Mouse (Mus musculus) layer of hippocampus, postnatal 36 days (tissue): Measurements from ENCODE around the gene 1700010I14Rik. TPM values are rescaled to one million over a fixed set of nuclear protein-coding genes. Genes with fewer than 3 reads are reported as not detected.

Experiments
- DNase-seq, 2 experiments: peaks; one replicate each; pipeline ENCODE4 v3.0.0; 2022
- total RNA-seq, 2 experiments: library from RNA; stranded (reverse); gene quantifications; 2 replicates each; pipeline ENCODE4 v1.2.3; 2021

Gene 1700010I14Rik
- 1 to 10 TPM; 1.4 to 2.0 TPM for total RNA-seq

DNA sequence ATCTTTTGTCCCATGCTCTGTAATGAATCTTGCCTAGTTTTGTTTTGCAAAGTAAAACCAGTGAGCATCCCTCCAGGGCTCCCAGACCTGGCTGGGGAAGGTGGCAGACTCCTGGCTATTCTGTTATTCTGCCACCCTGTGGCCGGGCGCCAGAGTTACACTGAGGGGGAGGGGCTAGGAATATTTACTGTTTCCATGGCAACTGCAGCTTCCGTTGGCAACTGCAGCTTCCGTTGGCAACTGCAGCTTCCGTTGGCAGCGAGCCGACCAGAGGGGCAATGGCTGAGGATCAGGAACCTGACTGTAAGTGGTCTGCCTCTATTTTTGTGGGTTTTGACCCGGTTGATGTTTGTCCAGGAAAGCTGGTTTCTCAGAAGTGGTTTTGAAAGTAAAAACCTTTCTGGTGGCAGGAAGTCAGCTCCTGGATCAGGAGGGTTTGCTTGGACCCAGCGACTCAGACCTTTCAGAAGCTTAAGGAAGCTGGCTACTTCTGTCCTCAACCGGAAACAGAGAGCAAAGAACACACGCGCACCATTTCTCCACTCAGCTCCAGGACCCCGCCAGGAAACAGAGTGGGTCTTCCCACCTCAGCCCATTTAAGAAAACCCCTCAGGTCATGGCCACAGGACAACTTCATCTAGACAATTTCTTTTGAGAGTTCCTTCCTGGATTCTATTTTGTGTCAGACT is at the start of gene 1700010I14Rik:
TSS of gene 1700010I14Rik (plus strand) at position 215 of the 689 bp plus-strand sequence.
- peak; percentile 83 to 85 for DNase-seq

- no peak for DNase-seq
These were observed 36.5 kb upstream of the 1700010I14Rik start for GRCm38 (mm10) chr17:8951588-8951987.

DNA sequence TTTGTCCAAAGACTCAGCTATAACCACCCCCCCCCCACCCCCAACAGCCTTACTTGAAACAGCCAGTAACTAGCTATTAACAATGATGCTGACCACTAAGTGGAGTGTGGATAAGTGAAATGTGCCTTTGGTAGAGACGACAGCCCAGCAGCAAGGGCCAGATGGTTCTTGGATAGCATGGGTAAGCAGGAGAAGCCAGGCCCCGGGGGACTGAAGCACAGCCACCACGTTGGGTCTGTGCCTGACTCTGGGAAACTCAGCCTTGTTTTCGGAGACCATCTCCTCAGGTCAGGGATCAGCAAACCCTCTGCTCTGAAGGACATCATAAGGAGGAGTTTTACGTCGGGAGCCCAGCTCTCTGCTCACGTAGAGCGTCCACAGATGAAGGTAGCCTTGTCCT is 35.2 kb upstream of the 1700010I14Rik start:
- DNase-seq, result no peak

DNA sequence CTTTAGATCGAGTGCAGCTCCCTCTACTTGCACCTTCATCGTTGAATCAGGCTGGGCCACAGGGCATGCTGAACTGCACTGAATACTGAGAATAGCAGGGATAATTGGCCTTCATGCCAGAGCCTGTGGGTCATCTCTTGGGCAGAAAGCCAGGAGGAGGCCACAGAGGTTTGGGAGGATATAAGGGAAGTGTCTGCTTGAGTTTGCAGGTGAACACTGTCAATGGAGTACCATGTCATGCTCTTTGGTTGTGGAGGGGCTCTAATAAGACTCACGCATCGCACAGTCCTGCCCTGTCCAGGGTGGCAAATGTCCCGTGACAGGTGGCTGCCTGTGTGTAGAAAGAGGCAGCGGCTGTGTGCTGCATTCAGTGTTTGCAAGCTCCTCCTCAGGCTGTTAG is 30.0 kb upstream of the 1700010I14Rik start:
- DNase-seq, result no peak

- DNase-seq, result no peak
These were observed 27.7 kb upstream of the 1700010I14Rik start for GRCm38 (mm10) chr17:8960386-8960785.

DNA sequence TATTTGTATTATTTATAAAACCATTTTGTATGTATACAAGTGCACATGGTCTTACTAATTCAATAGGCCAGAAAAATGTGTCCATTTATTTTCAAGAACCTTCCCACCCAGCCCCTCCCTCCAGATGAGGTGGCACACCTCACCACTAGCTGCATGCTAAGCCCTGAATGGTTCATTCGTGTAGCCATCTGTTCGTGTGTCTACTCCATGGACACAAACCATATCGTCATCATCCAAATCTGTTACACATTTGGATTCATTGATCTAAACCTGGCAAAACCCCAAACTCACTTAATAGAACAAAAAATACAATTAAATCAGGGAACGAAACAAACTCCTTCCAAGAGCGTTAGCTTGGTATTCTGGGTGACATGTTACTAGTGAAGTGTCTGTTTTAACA is 27.0 kb upstream of the 1700010I14Rik start:
- DNase-seq, result no peak

GRCm38 (mm10) chr17:8961644-8962043 is 26.5 kb upstream of the 1700010I14Rik start:
- DNase-seq, result no peak

- no peak for DNase-seq
These were observed 23.0 kb upstream of the 1700010I14Rik start for GRCm38 (mm10) chr17:8965177-8965576.

DNA sequence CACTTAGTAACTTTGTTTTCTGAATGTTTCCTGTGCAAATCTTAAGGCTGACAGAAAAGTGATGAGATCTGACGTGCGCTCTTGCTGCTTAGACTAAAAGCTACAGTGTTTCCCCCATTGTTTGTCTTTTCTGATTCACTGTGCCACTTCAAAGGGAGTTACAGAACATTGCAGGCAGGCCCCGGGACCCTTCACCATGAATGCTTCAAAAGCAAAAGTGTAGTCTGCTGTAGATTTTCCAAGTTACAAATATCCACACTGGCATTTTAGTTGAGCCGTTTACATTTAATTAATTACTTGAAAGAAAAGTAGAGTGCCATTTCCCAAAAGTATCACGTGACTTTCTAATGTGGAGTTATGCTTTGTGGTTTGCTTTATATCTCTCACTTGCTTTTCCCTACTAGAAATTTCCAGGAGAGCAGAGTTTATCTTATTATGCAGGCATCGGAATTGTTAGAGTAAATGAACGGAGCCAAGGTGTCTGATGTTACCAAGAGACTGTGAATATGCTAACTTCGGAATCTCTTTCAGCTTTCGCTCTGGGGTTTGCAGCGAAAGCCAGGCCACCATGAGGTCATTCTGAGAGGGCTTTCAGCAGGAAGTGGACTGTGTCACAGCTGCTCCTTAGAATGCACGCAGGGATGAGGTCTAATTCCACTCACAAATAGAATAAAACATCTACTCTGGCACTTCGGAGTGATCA is 15.8 kb upstream of the 1700010I14Rik start:
- DNase-seq, result no peak

DNA sequence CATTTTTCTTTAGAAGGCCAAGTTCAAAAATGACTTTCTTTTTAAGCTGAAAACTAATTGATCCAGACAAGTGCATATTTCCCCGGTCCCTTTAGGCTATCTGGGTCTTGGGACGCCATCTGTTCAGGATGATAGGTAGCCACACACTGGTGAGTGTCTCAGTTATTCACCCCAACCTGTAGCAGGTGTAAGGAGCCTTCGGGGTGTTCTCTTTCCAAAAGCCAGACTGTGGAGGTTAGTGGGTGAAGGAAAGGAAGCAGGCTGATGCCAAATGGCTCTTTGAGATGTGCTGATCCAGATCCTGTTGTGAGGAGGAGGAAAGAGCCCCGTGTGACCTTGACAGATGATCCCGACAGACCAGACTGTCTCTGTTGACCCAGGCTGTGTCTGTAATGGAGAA is 14.8 kb upstream of the 1700010I14Rik start:
- no peak for DNase-seq

- no peak for DNase-seq
These were observed 13.7 kb upstream of the 1700010I14Rik start for GRCm38 (mm10) chr17:8974423-8974822.

DNA sequence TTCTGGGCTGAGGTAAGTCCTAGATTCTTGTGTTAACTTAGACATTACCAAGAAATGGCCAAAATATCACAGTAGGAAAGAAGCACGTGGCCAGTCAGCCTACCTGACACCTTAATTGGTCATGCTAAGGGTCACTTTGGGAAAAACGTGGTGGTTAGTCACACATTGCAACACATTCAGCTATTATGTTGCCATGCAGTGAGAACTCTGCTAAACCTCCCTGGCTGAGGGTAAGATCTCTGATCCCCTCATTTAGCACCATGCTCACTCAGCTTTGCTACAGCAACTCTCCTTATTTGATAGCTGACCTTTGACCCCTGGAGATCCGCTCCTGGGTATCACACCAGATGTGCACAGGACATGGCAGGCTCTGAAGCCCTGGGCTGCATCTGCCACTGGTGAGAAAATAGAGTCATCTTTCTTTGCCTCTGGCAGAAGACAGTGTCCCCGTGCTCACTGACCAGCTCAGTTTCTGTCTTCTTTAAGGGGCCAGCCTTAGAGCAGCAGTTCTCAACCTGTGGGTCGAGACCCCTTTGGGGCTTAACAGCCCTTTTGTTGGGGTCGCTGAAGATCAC is 13.2 kb upstream of the 1700010I14Rik start:
- DNase-seq, result no peak

GRCm38 (mm10) chr17:8976745-8977144 is 11.4 kb upstream of the 1700010I14Rik start:
- DNase-seq, result peak in 1 of 2 experiments; percentile 24

DNA sequence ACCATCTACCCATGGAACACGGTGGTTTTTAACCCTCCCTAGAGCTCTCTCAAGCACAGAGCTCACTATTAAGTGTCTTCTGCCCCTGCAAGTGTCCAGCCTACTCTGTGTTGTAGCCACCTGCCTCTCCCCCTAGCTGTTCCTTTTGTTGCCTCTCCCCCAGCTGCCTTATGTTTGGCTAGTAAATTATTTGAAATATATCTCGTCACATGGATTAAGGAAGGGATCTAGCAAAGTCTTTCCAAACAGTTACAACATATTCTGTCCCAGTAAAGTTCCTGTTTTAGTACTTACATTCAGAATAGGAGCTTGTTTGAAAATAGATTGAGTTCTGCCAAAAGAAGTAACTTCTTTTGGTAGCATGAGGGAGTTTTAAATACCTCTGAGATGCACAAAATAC is 10.9 kb upstream of the 1700010I14Rik start:
- DNase-seq, result no peak

DNA sequence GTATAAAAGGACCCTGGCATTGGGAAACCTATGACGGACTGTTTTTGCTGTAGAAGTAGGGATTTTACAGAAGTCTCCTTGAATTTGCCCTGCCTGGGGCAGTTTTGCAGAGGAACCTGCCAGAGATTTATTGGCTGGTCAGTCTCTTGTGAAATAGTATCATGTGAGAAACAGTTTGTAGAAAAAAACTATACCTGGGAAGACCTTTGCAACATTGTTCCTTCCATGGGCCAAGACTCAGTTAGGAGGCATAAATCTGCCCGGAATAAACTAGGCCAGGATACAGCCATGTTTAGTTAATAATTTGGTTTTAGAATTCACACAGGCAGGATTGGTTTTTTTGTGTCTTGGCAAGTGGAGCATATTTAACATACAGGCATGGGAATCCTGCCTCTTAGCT is 4.6 kb upstream of the 1700010I14Rik start:
- no peak for DNase-seq

DNA sequence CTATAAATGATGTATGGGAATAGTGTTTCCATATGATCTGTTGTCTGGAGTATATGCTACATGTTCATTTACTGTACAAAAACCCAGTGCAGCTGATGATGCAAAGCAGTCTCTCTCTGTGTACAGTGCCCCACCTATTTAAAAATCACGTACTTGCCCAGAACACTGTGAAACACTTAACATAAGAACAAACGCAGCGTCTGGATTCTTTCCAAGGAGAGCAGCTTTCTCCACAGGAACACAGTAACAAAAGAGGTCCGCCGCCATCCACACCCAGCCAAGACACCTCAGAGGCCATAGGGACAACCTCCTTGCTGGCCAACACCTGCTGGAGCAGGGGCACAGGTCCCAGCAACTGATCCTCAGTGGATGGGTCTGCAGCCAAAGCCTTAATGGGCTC is 2.4 kb upstream of the 1700010I14Rik start:
- peak in 1 of 2 experiments; percentile 34 for DNase-seq

- DNase-seq, result peak; percentile 37 to 58
These were observed 1.6 kb upstream of the 1700010I14Rik start for GRCm38 (mm10) chr17:8986551-8986950.

DNA sequence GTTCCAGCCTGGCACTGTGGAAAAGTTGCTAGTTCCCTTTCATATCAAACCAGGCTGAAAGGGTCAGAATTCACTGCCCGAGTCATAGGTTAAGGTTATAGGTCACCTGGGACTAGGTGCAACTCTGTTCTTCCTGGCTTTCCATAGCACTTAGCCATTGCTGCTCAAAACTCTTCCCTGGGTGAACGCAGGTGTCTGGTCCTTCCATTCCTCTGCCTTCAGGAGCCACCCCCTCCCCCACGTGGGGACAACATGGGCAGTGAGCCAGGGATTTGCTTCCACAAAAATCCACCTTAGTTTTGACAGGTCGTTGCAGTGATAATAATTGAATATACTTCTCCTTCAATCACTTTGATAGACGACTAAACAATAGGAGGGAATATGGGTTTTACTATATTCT is 764 bp upstream of the 1700010I14Rik start:
- no peak for DNase-seq

GRCm38 (mm10) chr17:8991160-8991559 is 3.0 kb downstream of the 1700010I14Rik start:
- DNase-seq, result no peak

GRCm38 (mm10) chr17:8995344-8995743 is 7.2 kb downstream of the 1700010I14Rik start:
- no peak for DNase-seq

DNA sequence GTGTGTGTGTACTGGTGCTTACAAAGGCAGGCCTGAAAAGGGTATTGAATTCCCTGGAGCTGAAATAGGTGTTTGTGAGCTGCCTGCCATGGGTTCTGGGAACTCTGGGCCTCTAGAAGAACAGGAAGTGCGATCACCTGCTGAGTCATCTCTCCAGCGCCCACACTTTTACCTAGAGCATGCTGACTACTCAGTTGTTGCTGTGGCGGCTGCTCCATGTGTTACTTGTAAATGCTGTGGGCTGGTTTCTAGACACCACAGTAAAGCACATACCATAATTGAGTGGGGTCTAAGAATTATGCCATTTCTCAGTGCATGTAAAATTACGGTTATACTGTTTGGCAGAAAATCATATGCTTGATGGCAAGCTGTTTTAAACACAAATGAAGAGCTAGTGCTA is 14.3 kb downstream of the 1700010I14Rik start:
- DNase-seq, result no peak

- DNase-seq, result no peak
These were observed 16.4 kb downstream of the 1700010I14Rik start for GRCm38 (mm10) chr17:9004516-9004915.

GRCm38 (mm10) chr17:9023198-9023942 is 35.2 kb downstream of the 1700010I14Rik start:
- DNase-seq, result peak; percentile 21 to 44
